In the genomic region with DNA sequence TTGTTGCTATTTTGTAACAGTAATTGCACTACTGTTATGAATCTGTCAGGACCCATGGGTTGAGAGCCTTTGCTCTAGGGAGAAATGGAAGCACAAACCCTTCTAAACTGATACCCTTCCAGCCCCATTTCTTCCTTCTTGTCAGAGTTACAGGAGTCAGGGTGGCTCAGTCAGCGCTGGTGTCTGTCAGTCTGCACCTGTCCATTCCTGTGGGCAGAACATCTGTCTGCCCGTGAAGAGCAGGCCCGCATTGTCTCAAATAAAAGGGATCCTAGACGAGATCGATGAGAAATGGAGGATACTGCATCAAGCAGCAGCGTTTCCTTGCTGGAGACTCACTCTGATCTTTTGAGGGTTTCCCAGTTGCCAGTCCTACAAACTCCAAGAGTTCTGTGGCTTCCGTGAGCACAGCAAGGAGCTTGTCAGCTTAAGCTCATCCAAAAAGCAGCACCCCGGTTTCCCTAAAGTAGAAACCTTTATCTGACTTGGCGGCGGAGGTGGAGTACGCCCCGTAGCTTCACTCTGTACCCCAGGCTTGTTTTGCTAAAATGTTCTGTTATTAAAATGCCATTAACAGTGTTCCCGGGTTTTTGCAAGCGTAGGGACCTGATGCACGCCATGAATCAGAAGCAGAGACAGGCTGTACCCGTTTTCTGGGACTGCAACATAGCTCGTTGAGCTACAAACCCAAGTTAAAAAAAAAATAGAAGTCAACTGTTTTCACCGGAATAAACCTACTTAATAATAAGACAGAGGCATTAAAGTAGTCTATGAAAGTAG, we compare ENCODE assay signal across 30 mouse cellular contexts.
A peak's percentile ranks its signal among the peaks of the same experiment; 100 is the strongest.
DNase-seq lines count a peak whose midpoint lies in the region; ATAC-seq lines count a peak whose summit lies in the region.
"Had no signal": no experiment of that assay in that cellular context is flagged by ENCODE, and none has a peak within 500 bp of the region (broad histone marks: within the 10 kb centered on the region; RNA-seq: fewer than 3 reads in every experiment).

No protein-coding gene starts in this region.

- no peak overlapping the region for H3K9ac ChIP-seq in midbrain, embryonic 11.5 days (ENCODE audit: low read length)
- H3K9ac ChIP-seq: embryonic facial prominence, embryonic 13.5 days; forebrain, embryonic 12.5 days; forebrain, embryonic 15.5 days; hindbrain, embryonic 13.5 days had no signal

- WGBS in midbrain, embryonic 11.5 days: 67% methylated on average over 18 of the region's 18 CpGs
- 70% methylated on average over 18 of the region's 18 CpGs for WGBS in midbrain, embryonic 10.5 days

- H3K27ac ChIP-seq in midbrain, embryonic 11.5 days (ENCODE audit: low read depth, low read length): no peak overlapping the region
- H3K27ac ChIP-seq in midbrain, embryonic 10.5 days (replicated peaks): no peak overlapping the region
- H3K27ac ChIP-seq: embryonic facial prominence, embryonic 10.5 days; embryonic facial prominence, embryonic 13.5 days; forebrain, embryonic 12.5 days; forebrain, embryonic 15.5 days; hindbrain, embryonic 10.5 days; hindbrain, embryonic 13.5 days had no signal

- DNase-seq in layer of hippocampus, adult 11-12 months (ENCODE audit: low spot score): peak; percentile 25
- no peak for DNase-seq in layer of hippocampus, postnatal 10 days (ENCODE audit: low spot score in 2 of 2)
- peak; percentile 70 for DNase-seq in midbrain, embryonic 11.5 days (ENCODE audit: low spot score, missing footprints)
- DNase-seq in midbrain, embryonic 10.5 days (ENCODE audit: low spot score): no peak
- DNase-seq in layer of hippocampus, adult 9-11 months: peak; percentile 56
- peak; percentile 50 for DNase-seq in telencephalon, adult 2 months (ENCODE audit: low read depth, low spot score)
- no peak for DNase-seq in cerebellum, adult 9-11 months
- DNase-seq: adrenal gland, postnatal 10 days; adrenal gland, postnatal 36 days; B cell, adult 2 months; cerebellum, adult 11 months; cerebellum, adult 2 months; cerebellum, postnatal 10 days; cerebellum, postnatal 36 days; embryo, embryonic 11 days; gastrocnemius, postnatal 10 days; gastrocnemius, postnatal 36 days; heart, postnatal 36 days had no signal

- ATAC-seq in midbrain, embryonic 11.5 days (ENCODE audit: low FRiP score): no peak
- ATAC-seq: forebrain, embryonic 15.5 days; hindbrain, embryonic 16.5 days; Patski had no signal

- H3K9me3 ChIP-seq in midbrain, embryonic 11.5 days (ENCODE audit: control insufficient read depth, low read length): no peaks in the 10 kb centered on the region
- H3K9me3 ChIP-seq in midbrain, embryonic 10.5 days (replicated peaks): no peaks in the 10 kb centered on the region
- H3K9me3 ChIP-seq: embryonic facial prominence, embryonic 10.5 days; embryonic facial prominence, embryonic 13.5 days; forebrain, embryonic 12.5 days; forebrain, embryonic 15.5 days; hindbrain, embryonic 10.5 days; hindbrain, embryonic 13.5 days had no signal

- H3K36me3 ChIP-seq in midbrain, embryonic 11.5 days (ENCODE audit: control insufficient read depth, insufficient read depth, low read length): no peaks in the 10 kb centered on the region
- H3K36me3 ChIP-seq in midbrain, embryonic 10.5 days: no peaks in the 10 kb centered on the region
- H3K36me3 ChIP-seq: embryonic facial prominence, embryonic 10.5 days; embryonic facial prominence, embryonic 13.5 days; forebrain, embryonic 12.5 days; forebrain, embryonic 15.5 days; G1E; hindbrain, embryonic 10.5 days; hindbrain, embryonic 13.5 days had no signal

- H3K27me3 ChIP-seq in midbrain, embryonic 11.5 days (ENCODE audit: control insufficient read depth, insufficient read depth, low read length): no peaks in the 10 kb centered on the region
- no peaks in the 10 kb centered on the region; the same call in 1 of the 2 replicates for H3K27me3 ChIP-seq in midbrain, embryonic 10.5 days (ENCODE audit: low read depth, poor library complexity, severe bottlenecking)
- H3K27me3 ChIP-seq: CH12.LX; embryonic facial prominence, embryonic 13.5 days; forebrain, embryonic 15.5 days; Patski had no signal

- H3K4me2 ChIP-seq in midbrain, embryonic 11.5 days: no peak overlapping the region
- H3K4me2 ChIP-seq: embryonic facial prominence, embryonic 13.5 days; forebrain, embryonic 12.5 days; forebrain, embryonic 15.5 days; heart, embryonic 11.5 days; hindbrain, embryonic 13.5 days had no signal

- H3K4me1 ChIP-seq in midbrain, embryonic 11.5 days (ENCODE audit: control insufficient read depth, insufficient read depth, low read length): peaks cover 17% of the 10 kb centered on the region
- H3K4me1 ChIP-seq in midbrain, embryonic 10.5 days: peaks cover 36% of the 10 kb centered on the region

- H3K4me3 ChIP-seq in midbrain, embryonic 11.5 days (ENCODE audit: low read depth, low read length): no peak overlapping the region
- H3K4me3 ChIP-seq in midbrain, embryonic 10.5 days: no peak overlapping the region
- H3K4me3 ChIP-seq: embryonic facial prominence, embryonic 10.5 days; embryonic facial prominence, embryonic 13.5 days; erythroblast, embryonic 14.5 days; forebrain, embryonic 12.5 days; forebrain, embryonic 15.5 days; hindbrain, embryonic 10.5 days; hindbrain, embryonic 13.5 days had no signal

Comparison
In these comparisons a context has a peak if more than half of its experiments do, and no peak if none do; other contexts are left out.
1. DNase-seq: peak in layer of hippocampus, adult 11-12 months (single experiment), midbrain, embryonic 11.5 days (single experiment), layer of hippocampus, adult 9-11 months (single experiment) and telencephalon, adult 2 months (single experiment); none in layer of hippocampus, postnatal 10 days (0 of 2), midbrain, embryonic 10.5 days (single experiment) and cerebellum, adult 9-11 months (single experiment).